Mouse (Mus musculus): ENCODE measurements around the gene Tcf7. TPM values are rescaled to one million over a fixed set of nuclear protein-coding genes. Genes with fewer than 3 reads are reported as not detected.

Gene Tcf7
- 7.8 and 9.5 TPM in 2 replicates for polyA plus RNA-seq (2014; fragmentation: Nextera tagmentation; extraction: Ambion mirVana)

DNA sequence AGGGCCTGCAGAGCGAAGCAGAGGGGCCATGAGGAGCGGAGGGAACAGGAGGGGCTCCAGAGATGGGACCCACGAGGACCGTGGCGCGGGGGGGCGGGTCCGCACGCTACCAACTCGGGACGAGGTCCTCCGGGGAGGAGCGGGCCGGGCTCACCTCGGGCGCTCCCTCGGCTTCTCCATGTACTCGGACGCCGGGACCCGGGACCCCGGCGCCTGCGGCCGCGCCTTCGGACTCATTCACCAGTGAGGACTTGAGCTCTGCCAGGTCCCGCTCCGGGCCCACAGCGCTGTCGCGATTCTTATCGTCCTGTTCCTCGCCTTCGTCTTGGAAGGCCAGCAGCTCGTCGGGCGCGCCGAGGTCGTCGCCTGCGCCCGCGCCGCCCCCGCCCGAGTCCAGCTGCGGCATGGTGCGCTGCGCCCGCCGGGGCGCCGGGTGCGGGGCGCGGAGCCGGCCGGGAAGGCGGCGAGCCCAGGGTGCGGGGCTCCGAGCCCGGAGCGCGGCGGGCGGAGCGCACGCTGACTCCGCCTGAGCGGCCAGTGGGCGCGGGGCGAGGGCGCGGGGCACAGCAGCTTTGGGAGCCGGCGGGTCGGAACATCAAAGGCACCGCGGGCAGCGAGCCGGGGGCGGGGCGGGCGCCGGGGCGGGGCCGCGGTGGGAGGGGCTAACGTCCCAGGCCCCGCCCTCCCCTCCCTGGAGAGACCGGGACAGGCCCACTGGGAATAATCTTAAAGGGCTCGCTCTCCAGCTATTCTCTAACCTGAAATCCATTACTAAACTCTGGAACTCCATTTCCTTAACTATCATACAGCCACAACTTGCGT, at the start of gene Tcf7:
Gene Tcf7 (minus strand): TSS at position 241 of the 822 bp plus-strand sequence.
- ATAC-seq (replicated peaks; ENCODE audit: low FRiP score, low TSS enrichment, low read depth) (peak; percentile 75), DNase-seq (ENCODE audit: low spot score) (peak; percentile 91)
- H3K4me1 ChIP-seq (replicated peaks; ENCODE audit: control insufficient read depth, insufficient read depth, low read length) = peaks cover 14% of the 10 kb centered on the region
- H3K27ac ChIP-seq (ENCODE audit: low read depth) = no peak within 1 kb of the TSS
- peak within 1 kb of the TSS; percentile 66 for H3K4me3 ChIP-seq (ENCODE audit: low read depth, low read length)
- H3K9me3 ChIP-seq (ENCODE audit: control insufficient read depth, low read length) = no peaks in the 10 kb centered on the region
- H3K4me2 ChIP-seq (ENCODE audit: low read length) = peak within 1 kb of the TSS; percentile 97
- under 1% methylated on average over 71 of the region's 97 CpGs for WGBS
- 0 out of 2 replicates have a peak, but pooled peaks cover 17% of the 10 kb centered on the region for H3K27me3 ChIP-seq (replicated peaks; ENCODE audit: control insufficient read depth, insufficient read depth, low read length)
- peak within 1 kb of the TSS; percentile 51 for H3K9ac ChIP-seq (ENCODE audit: low read length)
- H3K36me3 ChIP-seq (ENCODE audit: control insufficient read depth, insufficient read depth, low read length) = peaks cover 3% of the 10 kb centered on the region; the same call in 1 of the 2 replicates

GRCm38 (mm10) chr11:52327313-52327712, 44.5 kb upstream of the Tcf7 start:
- no peak for ATAC-seq (replicated peaks; ENCODE audit: low FRiP score, low TSS enrichment, low read depth)

GRCm38 (mm10) chr11:52324442-52325367, 41.9 kb upstream of the Tcf7 start:
- H3K4me2 ChIP-seq (ENCODE audit: low read length) = no peak overlapping the region
- WGBS = 64% methylated on average over 23 of the region's 23 CpGs
- no peaks in the 10 kb centered on the region for H3K9me3 ChIP-seq (ENCODE audit: control insufficient read depth, low read length)
- H3K27ac ChIP-seq (ENCODE audit: low read depth) = no peak overlapping the region
- H3K27me3 ChIP-seq (replicated peaks; ENCODE audit: control insufficient read depth, insufficient read depth, low read length) = no peaks in the 10 kb centered on the region
- no peaks in the 10 kb centered on the region for H3K36me3 ChIP-seq (ENCODE audit: control insufficient read depth, insufficient read depth, low read length)
- DNase-seq (ENCODE audit: low spot score) (no peak), ATAC-seq (replicated peaks; ENCODE audit: low FRiP score, low TSS enrichment, low read depth) (no peak)
- no peaks in the 10 kb centered on the region for H3K4me1 ChIP-seq (replicated peaks; ENCODE audit: control insufficient read depth, insufficient read depth, low read length)
- no peak overlapping the region for H3K9ac ChIP-seq (ENCODE audit: low read length)
- no peak overlapping the region for H3K4me3 ChIP-seq (ENCODE audit: low read depth, low read length)

More at GRCm38 (mm10) chr11:52327313-52327712, 44.5 kb upstream of the Tcf7 start:
- Histone ChIP-seq H3K4me1 (replicated peaks; ENCODE audit: control insufficient read depth, insufficient read depth, low read length) (no peaks in the 10 kb centered on the region), H3K27me3 (replicated peaks; ENCODE audit: control insufficient read depth, insufficient read depth, low read length) (no peaks in the 10 kb centered on the region), H3K9me3 (ENCODE audit: control insufficient read depth, low read length) (no peaks in the 10 kb centered on the region), H3K9ac (ENCODE audit: low read length) (no peak overlapping the region), H3K4me3 (ENCODE audit: low read depth, low read length) (no peak overlapping the region), H3K36me3 (ENCODE audit: control insufficient read depth, insufficient read depth, low read length) (no peaks in the 10 kb centered on the region), H3K27ac (ENCODE audit: low read depth) (no peak overlapping the region), H3K4me2 (ENCODE audit: low read length) (no peak overlapping the region)
- DNase-seq (ENCODE audit: low spot score) = no peak
- WGBS = 45% methylated on average over 3 of the region's 3 CpGs

DNA sequence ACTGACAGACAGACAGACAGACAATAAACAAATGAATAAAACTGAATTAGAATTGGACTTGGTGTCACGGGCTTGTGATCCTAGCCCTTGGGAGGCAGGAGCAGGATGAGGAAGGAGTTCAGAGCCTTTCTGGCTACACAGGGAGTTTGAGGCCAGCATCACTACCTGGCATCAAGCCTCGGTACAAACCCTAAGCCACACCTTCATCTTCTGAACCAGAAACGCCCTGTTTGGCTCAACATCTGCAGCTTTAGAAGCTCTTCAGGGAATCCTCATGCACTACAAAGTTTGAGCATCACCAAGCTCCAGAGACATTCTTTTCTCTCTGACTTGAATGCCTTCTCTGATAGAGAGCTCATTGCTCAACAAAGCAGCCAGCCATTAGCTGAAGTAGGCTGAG, 38.7 kb upstream of the Tcf7 start:
- no peaks in the 10 kb centered on the region for H3K27me3 ChIP-seq (replicated peaks; ENCODE audit: control insufficient read depth, insufficient read depth, low read length)
- ATAC-seq (replicated peaks; ENCODE audit: low FRiP score, low TSS enrichment, low read depth) (no peak), DNase-seq (ENCODE audit: low spot score) (no peak)
- no peak overlapping the region for H3K9ac ChIP-seq (ENCODE audit: low read length)
- no peaks in the 10 kb centered on the region for H3K9me3 ChIP-seq (ENCODE audit: control insufficient read depth, low read length)
- no peaks in the 10 kb centered on the region for H3K4me1 ChIP-seq (replicated peaks; ENCODE audit: control insufficient read depth, insufficient read depth, low read length)
- WGBS = 62% methylated on average over 3 of the region's 3 CpGs
- no peak overlapping the region for H3K4me2 ChIP-seq (ENCODE audit: low read length)
- no peak overlapping the region for H3K4me3 ChIP-seq (ENCODE audit: low read depth, low read length)
- H3K36me3 ChIP-seq (ENCODE audit: control insufficient read depth, insufficient read depth, low read length) = no peaks in the 10 kb centered on the region
- no peak overlapping the region for H3K27ac ChIP-seq (ENCODE audit: low read depth)

DNA sequence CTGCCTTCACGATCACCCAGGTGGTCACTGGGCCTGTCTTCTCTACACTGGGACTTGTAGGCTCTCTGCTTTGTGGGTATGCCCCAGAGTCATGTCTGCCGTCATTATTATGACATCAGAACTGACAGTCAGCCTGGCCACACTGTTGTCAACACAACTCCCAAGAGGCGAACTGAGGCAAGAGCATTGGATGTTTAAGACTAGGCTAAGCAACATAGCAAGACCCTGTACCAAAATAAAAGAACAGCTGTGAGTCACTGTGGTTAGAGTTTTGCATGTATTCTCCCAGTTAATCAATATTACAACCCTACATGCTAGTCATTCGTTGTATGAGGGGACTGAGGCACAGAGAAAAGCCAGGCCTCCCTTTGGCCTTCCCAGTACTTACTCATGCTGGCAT, 37.7 kb upstream of the Tcf7 start:
- WGBS = 80% methylated on average over 4 of the region's 4 CpGs
- Histone ChIP-seq H3K4me1 (replicated peaks; ENCODE audit: control insufficient read depth, insufficient read depth, low read length) (no peaks in the 10 kb centered on the region), H3K9me3 (ENCODE audit: control insufficient read depth, low read length) (no peaks in the 10 kb centered on the region), H3K4me3 (ENCODE audit: low read depth, low read length) (no peak overlapping the region), H3K9ac (ENCODE audit: low read length) (no peak overlapping the region), H3K27ac (ENCODE audit: low read depth) (no peak overlapping the region), H3K4me2 (ENCODE audit: low read length) (no peak overlapping the region), H3K27me3 (replicated peaks; ENCODE audit: control insufficient read depth, insufficient read depth, low read length) (no peaks in the 10 kb centered on the region), H3K36me3 (ENCODE audit: control insufficient read depth, insufficient read depth, low read length) (no peaks in the 10 kb centered on the region)
- ATAC-seq (replicated peaks; ENCODE audit: low FRiP score, low TSS enrichment, low read depth) (no peak), DNase-seq (ENCODE audit: low spot score) (no peak)

GRCm38 (mm10) chr11:52319664-52320063, 36.9 kb upstream of the Tcf7 start:
- 66% methylated on average over 4 of the region's 4 CpGs for WGBS
- ATAC-seq (replicated peaks; ENCODE audit: low FRiP score, low TSS enrichment, low read depth) = no peak
- no peaks in the 10 kb centered on the region for H3K36me3 ChIP-seq (ENCODE audit: control insufficient read depth, insufficient read depth, low read length)
- DNase-seq (ENCODE audit: low spot score) = no peak
- no peak overlapping the region for H3K27ac ChIP-seq (ENCODE audit: low read depth)
- H3K4me2 ChIP-seq (ENCODE audit: low read length) = no peak overlapping the region
- no peaks in the 10 kb centered on the region for H3K4me1 ChIP-seq (replicated peaks; ENCODE audit: control insufficient read depth, insufficient read depth, low read length)
- no peak overlapping the region for H3K4me3 ChIP-seq (ENCODE audit: low read depth, low read length)
- H3K9me3 ChIP-seq (ENCODE audit: control insufficient read depth, low read length) = no peaks in the 10 kb centered on the region
- no peak overlapping the region for H3K9ac ChIP-seq (ENCODE audit: low read length)
- H3K27me3 ChIP-seq (replicated peaks; ENCODE audit: control insufficient read depth, insufficient read depth, low read length) = no peaks in the 10 kb centered on the region

DNA sequence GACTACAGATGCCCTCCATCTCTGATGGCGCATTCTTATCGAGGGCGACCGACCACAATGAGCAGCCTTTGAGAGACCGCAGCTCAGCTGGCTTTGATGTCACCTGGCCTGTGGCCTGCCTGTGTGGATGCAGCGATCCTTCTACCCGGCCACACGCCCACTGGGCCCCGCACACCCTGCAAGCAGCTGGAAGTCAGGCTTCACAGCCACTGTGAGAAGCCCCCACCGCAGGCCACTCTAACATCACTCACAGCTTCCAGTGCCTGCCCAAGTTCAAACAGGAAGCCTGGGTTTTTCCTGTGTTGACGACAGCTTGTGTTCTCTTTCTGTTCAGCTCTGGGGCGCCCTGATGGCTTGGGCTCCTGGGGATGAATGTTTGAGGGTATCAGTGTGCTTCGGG, 35.6 kb upstream of the Tcf7 start:
- no peak overlapping the region for H3K4me2 ChIP-seq (ENCODE audit: low read length)
- WGBS = 57% methylated on average over 13 of the region's 13 CpGs

DNA sequence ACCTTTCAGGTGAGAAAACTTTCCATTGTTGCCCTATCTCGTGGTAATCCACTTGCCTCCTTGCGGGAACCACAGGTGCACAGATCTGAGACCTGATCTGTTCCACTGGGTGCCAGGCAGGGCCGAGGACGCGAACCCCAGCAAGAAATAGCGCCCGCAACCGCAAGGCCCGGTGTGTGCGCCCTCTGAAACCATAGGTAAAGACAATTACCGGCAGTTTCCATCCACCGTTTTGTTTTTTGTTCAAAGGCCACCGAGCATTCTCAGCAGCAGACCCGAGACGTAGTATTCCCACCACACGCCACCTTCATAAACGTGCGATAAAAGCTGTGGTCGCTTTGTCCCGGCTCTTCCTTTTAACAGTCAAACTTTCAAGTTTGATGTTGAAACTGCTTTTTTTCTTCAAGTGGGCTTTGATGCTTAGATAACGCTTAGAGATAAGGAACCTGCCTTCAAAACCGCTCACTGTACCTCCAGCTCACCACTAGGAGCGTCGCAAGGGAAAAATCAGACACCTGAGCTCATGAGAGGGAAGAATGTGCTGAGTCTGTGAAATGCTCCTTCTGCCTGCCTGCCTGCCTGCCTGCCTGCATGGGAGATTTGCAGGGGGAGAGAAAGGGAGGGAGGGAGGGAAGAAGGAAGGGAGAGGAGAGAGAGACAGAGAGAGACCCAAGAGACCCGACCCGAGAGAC, 31.4 kb upstream of the Tcf7 start:
- Histone ChIP-seq H3K4me2 (ENCODE audit: low read length) (peak overlapping the region; percentile 20), H3K27me3 (replicated peaks; ENCODE audit: control insufficient read depth, insufficient read depth, low read length) (no peaks in the 10 kb centered on the region; the same call in 1 of the 2 replicates), H3K4me3 (ENCODE audit: low read depth, low read length) (no peak overlapping the region), H3K27ac (ENCODE audit: low read depth) (no peak overlapping the region), H3K36me3 (ENCODE audit: control insufficient read depth, insufficient read depth, low read length) (no peaks in the 10 kb centered on the region), H3K4me1 (replicated peaks; ENCODE audit: control insufficient read depth, insufficient read depth, low read length) (no peaks in the 10 kb centered on the region), H3K9me3 (ENCODE audit: control insufficient read depth, low read length) (no peaks in the 10 kb centered on the region), H3K9ac (ENCODE audit: low read length) (no peak overlapping the region)
- ATAC-seq (replicated peaks; ENCODE audit: low FRiP score, low TSS enrichment, low read depth) (0 out of 2 replicates have a peak, but pooled peaks have one; percentile 40), DNase-seq (ENCODE audit: low spot score) (no peak)
- WGBS = 15% methylated on average over 26 of the region's 26 CpGs

More for the DNA sequence above, 35.6 kb upstream of the Tcf7 start:
- no peak overlapping the region for H3K4me3 ChIP-seq (ENCODE audit: low read depth, low read length)
- H3K27ac ChIP-seq (ENCODE audit: low read depth) = no peak overlapping the region
- H3K4me1 ChIP-seq (replicated peaks; ENCODE audit: control insufficient read depth, insufficient read depth, low read length) = no peaks in the 10 kb centered on the region
- no peaks in the 10 kb centered on the region for H3K9me3 ChIP-seq (ENCODE audit: control insufficient read depth, low read length)
- ATAC-seq (replicated peaks; ENCODE audit: low FRiP score, low TSS enrichment, low read depth) (no peak), DNase-seq (ENCODE audit: low spot score) (no peak)
- no peaks in the 10 kb centered on the region; the same call in 1 of the 2 replicates for H3K27me3 ChIP-seq (replicated peaks; ENCODE audit: control insufficient read depth, insufficient read depth, low read length)
- H3K9ac ChIP-seq (ENCODE audit: low read length) = no peak overlapping the region
- H3K36me3 ChIP-seq (ENCODE audit: control insufficient read depth, insufficient read depth, low read length) = no peaks in the 10 kb centered on the region

Data from intestine, embryonic 14.5 days (tissue).